Mouse (Mus musculus) bone marrow macrophage, adult 2 months (primary cell): ENCODE results near the gene Timp4. TPM values are rescaled to one million over a fixed set of nuclear protein-coding genes. Genes with fewer than 3 reads are reported as not detected.

Experiments
- H3K27ac ChIP-seq: 2 replicates; pipeline ENCODE4 v1.5.1; 2012; ENCODE audit warnings: low read depth, low read length; ENCODE audit not compliant: insufficient read depth
- H3K4me1 ChIP-seq: 2 replicates; pipeline ENCODE4 v1.6.1; 2012; ENCODE audit warnings: low read length; ENCODE audit not compliant: control insufficient read depth, insufficient read depth
- H3K4me3 ChIP-seq: 2 replicates; pipeline ENCODE4 v1.5.1; 2012; ENCODE audit warnings: mild to moderate bottlenecking, low read length, moderate library complexity; ENCODE audit not compliant: insufficient read depth
- CTCF ChIP-seq: IDR thresholded peaks from 2 replicates; pipeline ENCODE4 v1.5.1; 2012; ENCODE audit warnings: low read depth, mild to moderate bottlenecking, low read length, moderate library complexity
- POLR2A ChIP-seq: IDR thresholded peaks from 2 replicates; pipeline ENCODE4 v1.6.1; 2012; ENCODE audit warnings: mild to moderate bottlenecking, low read depth, low read length, borderline replicate concordance
- polyA plus RNA-seq: library from polyadenylated mRNA; stranded (reverse); fragments of >200 nt; gene quantifications from 2 replicates; pipeline ENCODE4 v1.2.4, GENCODE M21; 2012; ENCODE audit not compliant: missing spikeins, insufficient read depth, insufficient read length

Gene Timp4
- not detected in 2 replicates for polyA plus RNA-seq

DNA sequence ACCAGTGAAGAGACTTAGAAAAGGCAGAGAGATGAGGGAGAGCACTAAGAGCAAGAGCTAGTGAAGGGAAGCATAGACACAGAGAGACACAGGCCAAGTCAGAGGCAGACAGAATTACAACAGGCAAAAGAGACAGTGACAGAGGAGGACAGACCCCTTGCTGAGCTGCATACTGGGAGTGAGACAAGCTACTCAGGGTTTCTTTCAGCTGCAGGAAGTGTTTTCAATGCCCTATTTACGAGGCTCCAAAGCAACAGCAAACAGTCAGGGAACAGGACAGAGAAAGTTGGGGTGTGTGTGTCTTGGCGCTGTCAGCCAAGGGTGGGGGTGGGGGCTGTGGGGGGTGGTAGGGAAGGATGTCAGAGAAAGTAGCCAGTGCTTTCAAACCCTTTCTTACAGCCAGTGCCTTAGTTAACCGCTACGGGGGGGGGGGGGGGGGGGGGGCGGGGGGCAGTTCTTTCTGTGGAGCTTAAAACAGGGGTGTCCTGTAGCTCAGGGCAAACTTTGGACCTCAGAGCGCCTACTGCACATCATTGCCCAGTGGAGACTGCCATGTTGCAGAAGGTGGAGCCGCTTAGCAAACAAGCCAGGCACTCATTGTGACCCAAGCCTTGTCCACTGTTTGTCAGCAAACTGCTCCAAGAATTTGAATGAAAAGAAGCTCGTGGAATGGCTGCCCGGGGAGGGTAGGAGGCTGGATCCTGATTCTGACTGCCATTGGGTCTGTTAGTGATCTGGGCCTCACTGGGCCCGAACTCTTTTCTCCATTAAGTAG lies at the start of gene Timp4:
Gene Timp4, minus strand, starts transcription at position 107 of the 775 bp plus-strand sequence.
- Histone ChIP-seq H3K4me1 (peaks cover 3% of the 10 kb centered on the region), H3K27ac (no peak within 1 kb of the TSS), H3K4me3 (no peak within 1 kb of the TSS)
- TF ChIP-seq POLR2A (no peak), CTCF (no peak)

DNA sequence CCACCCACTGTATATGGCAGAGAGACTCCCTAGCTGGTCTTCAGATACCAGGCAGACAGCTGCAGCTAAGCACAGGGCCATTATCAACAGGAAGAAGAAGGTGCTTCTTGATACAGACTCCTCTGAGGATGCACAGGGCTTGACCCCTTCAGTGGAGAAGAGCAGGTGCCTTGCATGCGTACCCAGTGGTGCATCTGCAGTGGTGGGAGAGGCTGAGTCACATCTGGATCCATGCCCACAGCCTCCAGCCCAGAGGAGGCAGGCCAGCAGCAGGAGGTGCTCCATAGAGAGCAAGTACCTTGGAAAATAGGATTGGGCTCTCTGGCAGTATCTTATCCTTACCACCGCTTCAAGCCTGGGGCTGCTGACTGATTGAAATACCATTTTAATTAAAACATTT lies 41.9 kb upstream of the Timp4 start:
- no peak overlapping the region for H3K27ac ChIP-seq
- no peak overlapping the region for H3K4me3 ChIP-seq
- H3K4me1 ChIP-seq = peaks cover 22% of the 10 kb centered on the region
- TF ChIP-seq CTCF = no peak
- no peak for TF ChIP-seq POLR2A

DNA sequence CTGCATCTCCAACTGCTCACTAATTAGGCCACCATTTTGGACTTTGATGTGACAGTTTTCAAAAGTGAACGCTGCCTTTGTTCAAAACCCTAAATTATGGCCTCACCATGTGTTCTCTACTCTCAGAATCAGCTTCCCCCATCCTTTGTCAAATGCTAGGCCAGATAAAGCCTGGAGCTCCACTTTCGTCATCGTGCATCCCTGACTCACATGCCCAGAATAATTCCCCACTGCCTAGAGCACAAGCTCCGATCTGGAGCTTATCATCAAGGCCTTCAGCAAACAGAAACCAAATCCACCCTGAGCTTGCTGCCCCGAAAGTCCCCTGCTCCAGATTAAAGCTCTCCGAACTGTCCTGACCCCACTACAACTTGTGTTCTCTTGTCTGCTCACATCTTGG lies 40.6 kb upstream of the Timp4 start:
- peaks cover 26% of the 10 kb centered on the region for H3K4me1 ChIP-seq
- H3K4me3 ChIP-seq = no peak overlapping the region
- no peak overlapping the region for H3K27ac ChIP-seq
- TF ChIP-seq POLR2A (no peak), CTCF (no peak)

DNA sequence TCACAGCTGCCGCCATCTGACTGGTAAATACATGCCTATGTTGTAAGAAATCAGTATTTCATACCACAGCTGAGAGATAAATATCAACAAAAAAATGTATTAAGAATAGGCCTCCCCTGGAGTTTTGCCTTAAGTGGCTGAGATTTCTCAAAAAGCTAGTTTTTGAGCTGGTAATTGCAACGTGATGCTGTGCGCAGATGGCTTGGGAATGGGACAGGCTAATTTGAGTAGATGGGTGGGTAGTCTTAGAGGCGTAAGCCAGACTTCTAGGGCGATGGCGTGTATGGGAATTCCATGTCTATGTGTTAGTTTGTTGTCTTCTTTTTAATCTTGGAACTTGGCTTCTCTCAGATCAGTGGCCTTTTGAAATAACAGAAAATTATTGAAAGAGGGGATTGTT lies 39.8 kb upstream of the Timp4 start:
- Histone ChIP-seq H3K4me1 (peaks cover 27% of the 10 kb centered on the region), H3K4me3 (no peak overlapping the region)
- TF ChIP-seq POLR2A = no peak

DNA sequence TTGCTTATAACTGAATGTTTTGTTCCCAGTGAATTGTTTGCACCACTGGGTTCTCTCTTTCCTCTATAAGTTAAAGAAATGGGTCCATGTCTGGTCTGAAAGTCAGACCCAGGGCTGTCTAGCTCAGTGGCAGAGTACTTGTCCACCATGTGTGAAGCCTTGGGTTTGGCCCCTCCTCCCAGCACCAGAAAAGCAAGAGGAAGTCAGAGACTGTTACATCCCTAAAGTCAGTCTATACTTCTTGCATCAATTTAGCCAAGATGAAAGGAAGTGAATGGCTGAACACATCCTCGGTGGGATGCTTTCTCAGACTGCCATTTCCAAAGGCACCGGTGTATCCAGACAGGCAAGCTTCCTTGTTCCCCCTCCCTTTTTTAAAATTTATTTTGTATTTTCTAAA lies 39.1 kb upstream of the Timp4 start:
- H3K27ac ChIP-seq = no peak overlapping the region; the same call in 1 of the 2 replicates
- no peak overlapping the region for H3K4me3 ChIP-seq
- H3K4me1 ChIP-seq = peaks cover 27% of the 10 kb centered on the region
- TF ChIP-seq CTCF (no peak), POLR2A (no peak)

More for the DNA sequence above, 39.8 kb upstream of the Timp4 start:
- no peak overlapping the region for H3K27ac ChIP-seq

DNA sequence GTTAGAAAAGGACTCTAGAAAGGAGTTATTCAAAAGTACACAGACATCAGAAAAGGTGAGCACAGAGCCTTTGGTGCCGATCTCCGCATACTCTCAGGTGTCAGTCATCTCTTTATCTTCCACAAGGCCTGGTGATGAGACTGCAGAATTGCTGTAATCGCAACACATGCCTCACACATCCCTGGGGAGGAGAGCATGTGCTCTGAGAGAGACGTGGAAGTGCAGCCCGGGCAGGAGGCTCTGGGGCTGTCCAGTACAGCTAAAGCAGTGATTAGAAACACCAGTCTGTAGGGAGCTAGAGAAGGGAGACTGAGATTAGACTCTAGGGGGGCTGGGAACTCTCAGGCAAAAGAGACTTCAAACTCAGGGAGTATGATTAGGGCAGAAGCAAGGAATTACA lies 38.6 kb upstream of the Timp4 start:
- Histone ChIP-seq H3K4me3 (no peak overlapping the region), H3K27ac (peak overlapping the region; percentile 11; the same call in 1 of the 2 replicates), H3K4me1 (peaks cover 32% of the 10 kb centered on the region)
- no peak for TF ChIP-seq POLR2A
- no peak for TF ChIP-seq CTCF

DNA sequence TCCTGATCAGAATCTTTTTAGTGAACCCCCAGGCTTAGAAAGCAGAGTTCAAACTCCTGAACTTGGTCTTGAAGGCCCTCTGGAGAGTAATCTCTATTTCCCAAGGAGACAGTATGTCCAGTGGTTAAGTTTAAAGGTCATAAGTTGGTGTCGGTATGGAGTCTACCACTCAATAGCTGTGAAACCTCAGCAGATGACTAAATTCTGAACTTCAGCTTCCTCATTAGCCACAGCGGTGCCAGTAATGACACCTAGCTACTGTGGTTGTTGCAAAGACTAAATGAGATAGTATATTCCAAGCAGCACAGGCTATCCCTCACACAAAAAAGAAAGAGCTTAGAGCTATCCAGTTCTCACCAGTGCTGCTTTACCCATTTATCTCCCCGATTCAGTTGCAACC lies 36.2 kb upstream of the Timp4 start:
- Histone ChIP-seq H3K27ac (no peak overlapping the region), H3K4me1 (peaks cover 51% of the 10 kb centered on the region), H3K4me3 (no peak overlapping the region)
- TF ChIP-seq CTCF (no peak), POLR2A (no peak)

DNA sequence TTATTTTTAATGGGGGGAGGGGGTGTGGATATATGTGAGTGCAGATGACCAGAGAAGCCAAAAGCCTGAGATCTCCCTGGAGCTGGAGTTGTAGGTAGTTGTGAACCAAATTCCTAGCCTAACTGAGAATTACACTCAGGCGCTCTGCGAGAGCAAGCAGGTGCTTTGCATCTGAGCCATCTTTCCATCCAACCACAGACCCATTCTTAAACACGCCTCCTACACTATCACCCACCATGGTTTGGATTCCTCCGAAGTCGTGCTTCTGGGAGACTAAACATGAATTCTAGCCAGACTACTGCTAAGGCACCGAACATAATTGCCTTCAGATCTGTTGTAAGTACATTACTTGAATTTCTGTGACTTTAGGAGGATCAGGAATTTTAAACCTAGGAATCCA lies 34.4 kb upstream of the Timp4 start:
- TF ChIP-seq POLR2A = no peak
- TF ChIP-seq CTCF = no peak
- H3K4me1 ChIP-seq = peaks cover 46% of the 10 kb centered on the region
- H3K27ac ChIP-seq = no peak overlapping the region
- no peak overlapping the region for H3K4me3 ChIP-seq

DNA sequence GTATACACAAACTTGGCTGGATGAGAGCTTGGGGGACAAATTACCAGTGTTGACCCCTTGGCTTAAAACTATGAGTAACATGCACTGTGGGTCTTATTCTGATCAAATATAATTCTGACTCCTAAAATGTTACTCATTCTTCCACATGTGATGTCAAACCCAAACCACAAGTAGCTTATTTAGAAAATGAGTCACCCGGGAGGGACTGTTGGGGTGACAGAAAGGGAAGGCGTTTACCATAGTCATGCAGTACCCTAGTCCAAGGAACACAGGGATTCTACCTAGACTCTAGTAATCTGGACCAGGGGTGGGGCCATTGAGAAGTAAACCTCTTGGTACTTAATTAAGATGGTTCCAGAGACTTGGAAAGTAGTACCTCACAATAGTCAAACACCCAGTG lies 32.1 kb upstream of the Timp4 start:
- Histone ChIP-seq H3K4me3 (no peak overlapping the region), H3K4me1 (peaks cover 46% of the 10 kb centered on the region), H3K27ac (peak overlapping the region; percentile 83)
- TF ChIP-seq CTCF = no peak
- TF ChIP-seq POLR2A = no peak

DNA sequence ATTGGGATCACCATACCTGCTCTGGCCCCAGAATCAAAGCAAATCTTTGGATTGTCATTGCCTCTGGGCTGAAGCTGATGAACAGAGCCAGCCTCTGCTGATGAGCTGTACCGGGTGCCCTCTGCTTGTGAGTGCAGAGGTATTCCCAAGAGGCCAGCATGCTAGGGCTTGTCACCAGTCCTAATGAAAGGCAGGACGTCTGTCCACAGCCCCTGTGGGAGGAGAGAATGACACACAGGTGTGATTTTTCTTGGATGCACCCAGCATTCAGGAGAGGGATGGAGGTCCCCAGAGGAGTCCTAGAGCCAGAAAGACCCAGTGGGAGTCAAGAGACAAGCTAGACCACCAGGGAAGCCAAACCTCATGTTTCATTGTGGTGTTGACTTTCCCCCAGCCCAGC lies 27.6 kb upstream of the Timp4 start:
- peaks cover 28% of the 10 kb centered on the region for H3K4me1 ChIP-seq
- no peak overlapping the region for H3K27ac ChIP-seq
- no peak for TF ChIP-seq POLR2A
- no peak for TF ChIP-seq CTCF
- no peak overlapping the region for H3K4me3 ChIP-seq

DNA sequence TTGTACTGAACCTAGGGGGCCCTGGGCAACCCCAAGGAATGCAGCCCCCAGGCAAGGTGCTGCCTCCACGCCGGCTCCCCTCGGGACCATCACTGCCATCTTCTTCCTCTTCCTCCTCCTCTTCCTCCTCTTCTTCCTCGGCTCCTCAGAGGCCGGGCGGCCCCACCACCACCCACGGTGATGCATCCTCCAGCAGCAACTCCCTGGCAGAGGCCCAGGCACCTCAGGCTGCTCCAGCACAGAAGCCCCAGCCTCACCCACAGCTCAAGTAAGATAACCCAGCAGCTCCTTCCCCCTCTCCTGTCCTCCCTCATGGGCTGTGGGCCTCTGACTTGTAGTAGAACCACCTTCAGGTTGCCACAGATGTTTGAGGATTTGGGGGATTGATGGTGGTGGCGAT lies 26.1 kb upstream of the Timp4 start:
- Histone ChIP-seq H3K4me1 (peaks cover 16% of the 10 kb centered on the region), H3K4me3 (no peak overlapping the region), H3K27ac (no peak overlapping the region)
- TF ChIP-seq CTCF = no peak
